Mouse (Mus musculus) kidney, adult 2 months (tissue): ENCODE results near the gene Mrps14.

Source experiments
- CTCF ChIP-seq: fragments of 200-500 bp; conservative IDR thresholded peaks from 2 replicates; pipeline ENCODE4 v1.5.1; 2011; ENCODE audit warnings: low read depth, mild to moderate bottlenecking, control low read depth, low read length, moderate library complexity, mixed read lengths; ENCODE audit not compliant: insufficient read depth, insufficient read length
- POLR2A ChIP-seq: fragments of 200-500 bp; IDR thresholded peaks from one replicate; pipeline ENCODE4 v1.6.1; 2011; ENCODE audit warnings: low read depth, low read length, control low read depth

- TF ChIP-seq CTCF (no peak), POLR2A (no peak)
Measured at GRCm38 (mm10) chr1:160147274-160147673, 47.7 kb upstream of the Mrps14 start.
